Mouse (Mus musculus): Measurements from ENCODE around the gene Srp68.

The Srp68 gene

DNA sequence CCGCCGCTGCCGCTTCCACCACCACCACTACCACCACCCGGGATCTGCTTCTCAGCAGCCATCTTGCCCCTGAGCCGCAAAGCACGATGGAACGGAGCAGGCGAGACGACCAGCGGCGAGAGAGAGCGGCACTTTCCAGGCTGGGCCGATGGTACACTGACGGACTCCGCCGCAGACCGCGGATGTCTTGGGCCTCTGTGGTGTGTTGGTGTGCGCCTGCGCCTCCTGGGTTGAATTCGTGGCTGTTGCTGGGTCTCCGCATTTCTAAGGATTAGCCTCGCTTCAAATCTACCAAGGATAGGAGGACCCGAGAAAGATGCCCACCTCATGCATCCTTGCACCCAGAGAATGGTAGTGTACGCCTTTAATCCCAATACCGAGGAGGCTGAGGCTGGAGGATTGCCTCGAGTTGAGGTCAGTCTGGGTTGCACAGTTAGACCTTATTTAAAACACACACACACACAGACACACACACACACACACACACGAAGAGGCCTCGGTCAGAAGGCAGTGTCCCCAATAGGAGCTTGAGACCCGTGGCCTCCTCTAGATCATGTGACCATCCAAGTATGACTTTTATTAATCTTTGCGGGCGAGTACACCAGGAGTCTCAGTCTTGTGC is at the start of gene Srp68:
Gene Srp68 (minus strand): TSS at position 173 of the 622 bp plus-strand sequence.
- DNase-seq (ENCODE audit: low read depth, low spot score), result peak; percentile 90

DNA sequence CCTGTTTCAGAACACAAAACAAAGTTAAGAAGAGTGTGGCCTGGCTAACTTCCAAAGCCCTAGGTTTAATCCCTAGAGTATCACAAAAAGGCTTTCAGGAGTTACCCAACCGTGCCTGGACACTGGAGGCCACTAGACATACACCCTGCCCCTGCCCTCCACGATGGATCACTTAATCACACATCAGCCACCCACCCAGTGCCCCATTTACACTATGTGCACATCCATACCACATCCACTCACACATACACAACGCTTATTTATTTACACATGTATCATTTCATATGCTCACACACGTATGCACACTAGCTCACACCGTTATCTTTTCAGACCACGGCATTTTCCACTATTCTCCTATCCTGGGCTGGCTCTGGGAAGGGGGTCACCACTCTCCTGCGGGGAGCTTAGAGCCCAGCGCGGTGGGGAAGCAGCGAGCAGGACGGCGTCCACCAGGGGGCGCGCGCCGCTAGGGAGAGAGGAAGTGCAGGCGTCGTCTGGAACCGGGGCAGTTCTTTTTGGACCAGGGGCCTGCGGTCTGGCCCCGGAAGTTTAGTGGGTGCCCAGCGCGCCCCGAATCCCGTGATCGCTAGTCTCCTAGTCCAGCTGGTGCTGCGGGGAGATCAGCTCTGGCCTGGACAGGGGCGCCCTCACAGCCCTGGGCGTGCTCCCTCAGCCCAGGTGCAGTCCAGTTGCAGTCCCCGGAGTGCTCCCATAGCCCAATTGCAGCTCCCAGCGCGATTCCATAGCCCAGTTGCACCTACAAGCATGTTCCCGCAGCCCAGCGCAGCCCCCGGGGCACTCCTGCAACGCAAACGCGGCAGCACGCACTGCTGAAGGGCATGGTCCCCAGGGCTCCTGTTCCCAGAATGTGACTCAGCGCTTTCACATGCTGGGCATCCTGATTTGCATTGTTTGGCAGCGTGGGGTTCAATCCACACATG is 45.0 kb upstream of the Srp68 start:
- DNase-seq (ENCODE audit: low read depth, low spot score), result peak; percentile 84

DNA sequence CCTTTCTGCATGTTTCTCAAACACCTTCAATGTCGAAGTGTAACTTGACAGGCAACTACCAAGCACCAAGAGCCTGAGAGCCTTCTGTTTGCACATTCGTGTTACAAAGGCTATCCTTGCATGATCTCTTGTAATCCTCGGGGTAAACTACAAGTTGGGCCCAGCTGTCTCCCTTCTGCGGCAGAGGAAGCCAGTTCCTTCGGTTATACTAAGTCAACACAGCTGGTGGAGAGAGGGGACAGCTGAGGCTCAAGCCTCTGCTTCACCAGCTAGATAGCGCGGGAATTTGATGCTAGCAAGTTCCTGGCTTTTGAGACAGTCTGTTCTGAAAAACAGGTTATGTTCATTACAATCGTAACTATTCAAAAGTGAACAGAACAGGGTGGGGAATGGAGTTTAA is 38.3 kb upstream of the Srp68 start:
- no peak for DNase-seq (ENCODE audit: low read depth, low spot score)

DNA sequence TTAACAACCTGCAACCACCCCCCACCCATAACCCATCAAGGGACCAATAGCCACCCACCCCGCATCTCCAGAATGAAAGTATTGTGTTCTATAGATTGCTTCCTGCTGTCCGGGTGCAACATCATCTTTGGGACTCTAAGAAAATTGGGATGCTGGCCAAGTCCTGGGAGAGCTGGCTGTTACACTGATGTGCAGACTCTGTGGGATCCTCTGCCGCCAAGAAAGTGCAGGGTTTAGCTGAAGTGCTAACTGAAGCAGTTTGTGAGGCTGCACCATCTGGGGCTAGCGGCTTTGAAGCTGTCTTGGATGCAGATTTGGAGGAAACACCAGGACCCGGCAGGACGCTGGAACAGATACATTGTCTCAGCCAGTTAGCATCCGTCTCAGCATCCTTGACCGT is 37.2 kb upstream of the Srp68 start:
- DNase-seq (ENCODE audit: low read depth, low spot score), result no peak

DNA sequence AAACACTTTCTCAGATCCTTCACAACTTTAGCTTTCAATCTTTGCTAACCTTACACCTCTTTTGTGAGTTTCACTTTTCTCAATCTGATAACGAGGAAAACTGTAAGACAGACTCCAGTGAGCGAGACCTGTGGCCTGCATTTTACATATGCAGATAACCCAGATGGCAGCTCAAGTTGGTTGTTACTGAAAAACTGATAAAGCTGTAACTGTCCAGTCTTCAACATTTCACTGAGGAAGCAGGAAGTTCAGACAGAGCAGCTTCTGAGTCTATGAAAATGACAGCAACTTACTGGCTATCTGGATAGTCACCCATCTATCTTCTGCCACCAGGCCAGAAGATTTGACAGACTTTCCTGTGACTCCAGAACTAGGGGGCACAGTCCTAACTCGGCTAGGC is 35.6 kb upstream of the Srp68 start:
- DNase-seq (ENCODE audit: low read depth, low spot score), result no peak

DNA sequence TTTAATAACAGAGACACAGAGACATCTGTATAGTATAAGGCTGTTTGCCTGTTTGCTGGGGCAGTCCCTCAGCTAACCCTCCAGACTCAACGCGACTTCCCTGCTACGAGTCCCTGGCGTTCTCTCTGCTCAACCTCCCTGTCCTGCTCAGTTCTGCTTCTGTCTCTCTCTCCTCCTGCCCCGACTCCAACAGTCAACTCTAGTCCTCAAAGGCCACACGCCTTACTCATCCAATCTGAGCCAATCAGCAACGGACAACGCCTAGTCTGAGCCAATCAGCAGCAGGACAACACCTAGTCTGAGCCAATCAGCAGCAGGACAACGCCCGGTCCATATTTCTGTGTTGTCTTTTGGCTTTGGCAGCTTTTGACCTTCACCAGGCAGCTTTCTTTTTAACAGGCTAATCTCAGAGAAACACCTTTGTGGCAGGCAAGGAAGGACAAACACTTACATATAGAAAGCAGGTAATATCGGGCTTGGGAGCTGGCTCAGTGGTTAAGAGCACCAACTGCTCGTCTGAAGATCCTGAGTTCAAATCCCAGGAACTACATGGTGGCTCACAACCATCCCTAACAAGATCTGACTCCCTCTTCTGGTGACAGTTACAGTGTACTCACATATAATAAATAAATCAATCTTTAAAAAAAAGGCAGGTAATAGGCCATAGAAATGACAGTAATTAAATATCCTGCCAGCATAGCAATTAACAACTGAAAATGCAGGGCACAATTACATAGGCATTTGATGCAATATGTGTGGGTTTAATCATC is 33.9 kb upstream of the Srp68 start:
- no peak for DNase-seq (ENCODE audit: low read depth, low spot score)

DNA sequence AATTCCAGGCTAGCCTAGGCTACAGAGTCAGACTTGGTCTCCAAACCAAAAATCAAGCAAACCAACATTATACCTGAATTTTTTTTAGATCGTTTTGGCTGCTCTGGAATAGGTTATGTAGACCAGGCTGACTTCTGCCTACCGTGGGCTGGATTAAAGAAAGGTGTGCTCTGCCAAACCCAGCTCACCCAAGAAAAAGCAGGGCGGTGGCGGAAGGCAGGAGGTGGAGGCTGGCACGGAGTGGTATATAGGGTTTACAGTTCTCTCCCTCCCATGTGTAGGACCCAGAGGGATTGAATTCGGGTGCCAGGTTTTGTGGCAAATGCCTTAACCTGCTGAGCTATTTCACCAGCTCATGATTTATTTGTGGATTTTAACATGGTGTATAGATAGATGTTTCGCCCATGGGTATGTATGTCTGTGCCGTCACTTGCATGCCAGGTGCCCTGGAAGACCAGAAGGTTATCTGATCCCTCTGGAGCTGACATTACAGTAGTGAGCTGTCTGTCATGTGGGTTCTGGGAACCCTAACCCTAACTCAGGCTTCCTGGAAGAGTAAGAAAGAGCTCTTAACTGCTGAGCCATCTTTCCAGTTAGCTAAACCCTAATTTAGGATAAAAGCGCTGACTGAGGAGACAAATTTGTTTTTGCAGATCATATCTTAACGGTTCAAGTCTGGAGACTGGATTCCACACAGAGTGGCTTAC is 33.2 kb upstream of the Srp68 start, which contains the start of gene Exoc7:
Gene Exoc7 (minus strand): TSS at position 215 of the 707 bp plus-strand sequence.
- no peak for DNase-seq (ENCODE audit: low read depth, low spot score)

DNA sequence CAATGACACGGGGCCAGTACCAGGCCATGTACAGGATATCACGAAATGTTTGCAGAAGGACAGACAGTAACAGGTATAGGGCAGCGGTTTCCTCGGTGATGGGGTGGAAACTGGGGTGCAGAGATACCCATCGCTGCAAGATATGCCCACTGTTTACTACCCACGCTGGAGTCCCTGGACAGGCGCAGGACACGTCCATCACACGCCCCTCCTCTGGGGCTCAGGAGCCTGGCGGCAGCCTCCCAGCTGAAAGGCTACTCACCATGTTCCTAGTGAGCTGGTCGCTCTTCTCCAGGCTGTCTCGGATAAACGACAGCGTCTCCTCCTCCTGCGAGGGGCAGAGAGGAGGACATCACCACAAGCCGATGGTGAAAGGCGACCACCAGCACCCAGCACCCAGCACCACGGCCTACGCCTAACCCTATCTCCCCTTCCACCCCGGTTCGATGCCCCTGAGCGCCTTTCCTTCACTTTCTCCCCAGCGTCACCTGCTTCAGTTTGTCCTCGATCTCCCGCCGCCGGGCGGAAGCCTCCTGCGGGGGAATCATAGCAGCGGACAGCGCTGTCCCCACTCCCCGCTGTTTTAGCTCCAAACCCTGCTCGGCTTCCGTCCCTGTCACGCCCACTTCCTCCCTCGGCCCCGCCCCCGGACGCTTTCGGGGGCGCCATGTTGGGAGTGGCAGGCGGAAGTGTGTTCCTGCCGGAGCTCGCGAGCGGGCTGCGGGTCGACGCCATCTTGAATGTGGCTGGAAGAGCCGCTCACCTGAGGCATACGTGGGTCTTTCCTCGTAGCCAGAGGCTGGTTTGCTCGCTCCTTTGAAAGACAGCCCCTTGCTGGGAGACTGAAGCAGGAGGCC is 32.3 kb upstream of the Srp68 start:
- DNase-seq (ENCODE audit: low read depth, low spot score), result peak; percentile 96

DNA sequence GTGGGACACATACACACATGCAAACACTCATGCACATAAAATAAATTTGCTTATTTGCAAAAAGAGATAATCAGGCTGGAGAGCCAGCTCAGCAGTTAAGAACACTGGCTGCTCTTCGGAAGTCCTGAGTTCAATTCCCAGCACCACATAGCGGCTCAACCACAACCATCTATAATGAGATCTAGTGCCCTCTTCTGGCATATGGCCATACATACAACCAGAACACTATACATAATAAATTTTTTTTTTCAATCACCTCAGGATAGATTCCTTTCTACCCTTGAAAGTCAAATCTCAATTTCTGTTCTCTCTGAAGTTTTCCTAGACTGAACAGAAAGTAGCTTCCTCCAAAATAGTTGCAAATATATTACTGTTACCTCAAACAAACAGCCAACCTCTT is 31.4 kb upstream of the Srp68 start:
- no peak for DNase-seq (ENCODE audit: low read depth, low spot score)

DNA sequence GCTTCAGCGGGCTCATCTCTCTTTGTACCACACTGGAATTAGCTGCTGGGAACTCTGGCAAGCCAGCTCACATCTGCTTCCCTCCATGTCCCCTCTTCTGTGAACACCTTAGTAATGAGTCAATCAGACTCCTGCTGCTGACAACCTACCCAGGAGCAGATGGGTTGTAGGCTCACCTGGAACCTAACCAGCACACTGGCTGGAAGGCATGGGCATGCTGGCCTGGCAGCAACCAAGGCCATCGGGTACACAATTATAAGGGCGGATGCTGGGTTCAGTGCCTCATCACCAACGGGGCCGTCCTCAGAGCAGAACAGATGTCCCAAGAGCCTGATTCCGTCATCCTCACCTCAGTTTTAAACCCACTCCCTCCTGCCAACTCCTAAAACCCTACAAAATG is 24.6 kb upstream of the Srp68 start:
- no peak for DNase-seq (ENCODE audit: low read depth, low spot score)

DNA sequence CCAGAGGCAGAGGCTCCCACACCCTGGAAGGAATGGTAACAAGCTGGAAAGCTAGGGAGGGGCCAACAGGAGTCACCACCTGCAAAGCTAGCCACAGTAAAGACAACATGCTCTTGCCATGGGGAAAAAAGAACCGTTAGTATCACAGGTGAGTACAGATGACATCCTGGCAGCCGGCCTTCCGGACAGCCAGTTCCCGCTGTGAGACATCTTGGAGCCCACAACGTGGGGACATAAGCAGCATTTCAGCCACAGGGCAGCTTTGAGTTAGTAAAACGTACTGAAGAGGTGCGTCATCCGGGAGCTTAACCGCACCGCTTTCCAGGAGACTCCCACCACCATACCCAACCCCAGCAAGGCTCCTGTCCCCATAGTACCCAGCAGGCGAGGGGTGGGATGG is 24.2 kb upstream of the Srp68 start:
- no peak for DNase-seq (ENCODE audit: low read depth, low spot score)

DNA sequence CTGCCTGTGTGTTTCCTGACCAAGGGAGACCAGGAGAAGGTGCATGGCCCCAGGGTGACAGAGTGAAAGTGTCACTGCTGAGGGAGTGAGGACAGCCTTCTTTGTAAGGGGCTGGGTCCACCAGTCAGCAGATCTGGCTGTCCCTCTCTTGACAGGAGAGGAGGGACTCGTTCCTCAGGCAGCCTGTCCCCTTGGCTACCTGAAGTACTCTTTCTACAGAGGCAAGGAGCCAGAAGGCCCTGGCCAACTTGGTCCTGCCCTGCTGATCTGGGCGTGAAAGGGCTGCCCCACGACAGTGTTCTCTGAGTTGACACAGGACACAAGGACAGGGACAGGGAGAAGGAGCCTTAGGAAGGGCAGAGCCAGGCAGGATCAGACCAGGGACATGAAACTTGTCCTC is 23.0 kb upstream of the Srp68 start:
- no peak for DNase-seq (ENCODE audit: low read depth, low spot score)

DNA sequence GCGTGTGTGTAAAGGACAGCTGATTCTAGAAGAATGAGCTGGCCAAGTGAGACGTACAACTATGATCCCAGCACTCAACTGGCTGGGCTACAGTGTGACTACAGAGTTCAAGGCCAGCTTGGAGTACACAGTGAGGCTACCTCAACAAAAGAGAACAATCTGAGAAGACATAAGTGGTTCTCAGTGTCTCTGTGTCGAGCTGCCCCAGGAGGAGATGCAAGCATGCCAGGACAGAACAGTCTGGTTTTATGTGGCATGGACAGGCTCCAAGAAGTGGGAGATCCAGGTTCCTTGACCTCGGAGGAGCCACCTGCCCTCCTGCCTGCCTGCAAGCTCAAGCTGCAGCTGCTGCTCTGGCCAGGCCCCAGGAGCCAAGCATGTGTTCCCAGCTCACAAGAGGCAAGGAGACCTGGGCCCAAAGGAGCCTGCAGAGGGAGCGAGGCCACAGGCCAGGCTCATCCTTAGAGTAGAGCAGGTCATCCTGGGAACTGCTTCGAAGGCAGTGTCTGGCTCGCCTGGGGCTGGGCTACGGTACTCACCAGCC is 22.2 kb upstream of the Srp68 start:
- no peak for DNase-seq (ENCODE audit: low read depth, low spot score)

DNA sequence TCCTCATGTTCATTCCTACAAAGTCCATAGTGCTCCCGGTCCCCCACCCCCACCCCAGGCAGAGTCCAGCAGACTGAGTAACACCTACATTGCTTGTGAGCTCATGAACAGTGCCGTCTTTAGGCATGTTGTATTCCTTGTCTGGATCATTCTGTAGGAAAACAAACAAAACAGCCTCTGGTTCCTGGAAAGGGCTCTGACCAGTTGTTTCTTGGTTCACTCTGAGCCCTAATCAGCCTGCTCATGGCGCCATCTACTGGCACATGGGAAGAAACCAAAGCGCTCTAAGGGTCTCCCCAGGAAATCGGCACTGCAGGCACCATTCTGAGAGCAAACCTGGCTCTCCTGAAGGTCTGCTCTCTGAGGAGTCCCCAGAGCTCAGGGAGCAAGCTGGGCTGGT is 20.3 kb upstream of the Srp68 start:
- DNase-seq (ENCODE audit: low read depth, low spot score), result peak; percentile 65

DNA sequence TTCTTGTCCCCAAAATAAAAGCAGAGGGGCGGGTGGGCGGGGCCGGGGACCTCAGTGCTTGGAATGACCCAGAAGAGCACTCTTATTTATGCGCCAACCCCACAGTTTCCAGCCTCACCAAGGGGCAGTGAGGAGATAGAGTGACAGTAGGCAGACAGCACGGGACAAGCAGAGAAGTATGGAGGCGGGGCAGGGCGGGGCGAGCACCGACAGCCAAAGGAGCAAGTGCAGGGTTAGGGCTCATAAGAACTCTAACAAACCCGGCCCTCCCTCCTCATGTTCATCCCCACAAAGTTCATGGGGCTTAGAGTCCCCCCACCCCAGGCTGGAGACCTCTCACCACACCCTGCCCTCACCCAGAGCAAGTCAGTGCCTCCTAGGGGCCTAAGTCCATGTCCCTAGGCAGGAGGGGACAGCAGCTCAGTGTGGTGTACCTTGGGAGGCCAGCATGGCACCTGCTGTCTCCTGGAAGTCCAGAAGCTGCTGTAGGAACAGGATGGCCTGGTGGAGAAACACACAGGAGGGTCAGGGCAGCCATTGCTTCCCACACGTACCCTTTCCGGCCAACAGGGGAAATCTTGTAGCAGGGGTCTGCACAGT is 19.6 kb upstream of the Srp68 start:
- DNase-seq (ENCODE audit: low read depth, low spot score), result no peak

DNA sequence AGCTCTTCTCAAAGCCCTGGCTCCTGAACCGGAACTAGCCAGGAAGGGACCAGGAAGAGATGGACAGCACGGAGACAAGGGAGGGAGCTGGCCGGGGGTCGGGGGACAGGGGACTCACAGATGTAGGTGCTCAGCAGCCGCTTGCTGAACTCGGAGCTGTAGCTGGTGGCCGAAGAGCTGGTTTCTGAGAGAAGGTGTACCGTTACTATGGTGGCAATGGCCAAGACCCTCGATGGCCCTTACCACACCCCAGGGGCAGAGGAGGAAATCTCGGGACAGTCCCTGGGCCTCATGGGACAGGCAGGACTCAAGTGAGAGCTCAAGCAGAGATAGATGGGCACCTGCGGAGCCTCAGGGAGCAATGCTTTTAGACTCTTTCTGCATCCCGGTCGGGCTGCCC is 18.4 kb upstream of the Srp68 start:
- DNase-seq (ENCODE audit: low read depth, low spot score), result no peak

DNA sequence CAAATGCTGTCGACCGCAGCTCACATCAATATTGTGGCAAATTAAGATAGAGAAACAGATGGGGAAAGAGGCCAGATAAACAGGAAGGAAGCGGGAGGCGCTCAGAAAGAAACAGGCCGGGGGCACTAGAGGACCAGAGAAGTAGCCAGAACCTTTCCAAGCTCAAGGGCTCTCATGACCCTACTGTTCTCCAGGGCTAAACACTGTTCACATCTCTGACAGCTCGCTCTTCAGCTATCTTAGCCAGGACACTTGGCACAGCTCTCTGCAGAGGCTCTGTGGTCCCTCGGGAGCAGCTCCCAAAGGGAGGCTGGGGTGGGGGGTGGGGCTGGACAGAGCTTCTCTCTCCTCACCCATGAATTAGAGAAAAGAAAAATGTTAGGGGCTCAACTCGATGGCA is 16.5 kb upstream of the Srp68 start:
- no peak for DNase-seq (ENCODE audit: low read depth, low spot score)

DNA sequence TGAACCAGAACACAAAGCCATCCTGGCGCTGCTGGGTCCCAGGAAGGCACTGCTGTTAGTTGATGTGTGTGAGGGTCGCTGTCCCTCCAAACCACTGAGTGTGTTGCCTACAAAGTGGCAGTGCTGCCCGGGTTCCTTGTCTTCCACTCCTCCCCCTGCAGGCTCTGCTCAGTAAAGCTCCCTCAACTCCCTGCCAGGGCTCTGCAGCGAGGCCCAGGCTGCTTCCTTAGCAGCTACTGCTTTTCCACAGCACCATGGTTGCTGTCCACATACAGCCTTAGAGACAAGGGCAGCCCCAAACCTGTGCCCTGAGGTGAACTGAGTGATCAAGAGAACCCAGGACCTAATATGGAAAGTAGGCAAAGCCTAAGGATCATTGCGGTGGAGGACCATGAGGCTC is 13.3 kb upstream of the Srp68 start:
- DNase-seq (ENCODE audit: low read depth, low spot score), result no peak

DNA sequence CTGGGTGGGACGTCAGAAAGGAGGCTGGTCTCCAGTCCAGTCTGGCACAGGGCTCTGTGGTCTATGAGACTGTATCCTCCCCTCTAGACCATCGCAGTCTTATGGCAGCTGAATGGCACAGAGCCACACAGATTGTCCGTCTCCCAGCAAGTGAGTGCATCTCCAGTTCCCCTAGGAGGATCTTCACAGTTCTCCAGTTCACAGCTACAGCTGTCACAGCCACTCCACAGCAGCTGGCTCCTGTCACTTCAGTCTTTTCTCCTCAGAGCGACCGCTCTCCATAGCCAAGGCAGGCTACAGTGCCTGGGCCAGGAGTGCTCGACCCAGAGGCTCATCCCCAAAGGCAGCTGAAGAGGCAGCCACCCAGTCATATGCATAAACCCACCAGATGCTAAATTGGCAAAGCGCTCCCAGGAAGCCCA is 11.8 kb upstream of the Srp68 start:
- DNase-seq (ENCODE audit: low read depth, low spot score), result no peak

DNA sequence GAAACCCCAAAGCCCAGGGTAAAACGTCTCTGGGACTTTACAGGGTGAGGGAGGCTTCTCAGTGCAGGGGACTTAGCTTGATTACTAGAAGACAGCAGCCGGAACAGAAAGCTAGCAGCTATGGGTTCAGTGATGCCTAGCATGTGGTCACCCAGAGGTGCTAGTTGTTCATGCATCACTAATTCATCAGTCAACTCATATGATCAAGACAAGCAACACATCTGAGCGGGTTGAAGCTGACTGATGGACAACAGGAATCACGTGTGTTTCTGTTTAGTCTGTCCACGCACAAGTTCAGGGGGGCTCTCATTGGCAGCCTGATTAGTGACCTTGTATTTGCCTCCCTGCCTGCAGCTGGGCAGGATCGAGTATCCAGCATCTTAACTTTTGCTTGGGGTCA is 10.0 kb upstream of the Srp68 start:
- no peak for DNase-seq (ENCODE audit: low read depth, low spot score)

Measured in CD4-positive helper T cell, adult 2 months (primary cell).